Mouse (Mus musculus): ENCODE measurements around the gene Sh3bp5l.

DNA sequence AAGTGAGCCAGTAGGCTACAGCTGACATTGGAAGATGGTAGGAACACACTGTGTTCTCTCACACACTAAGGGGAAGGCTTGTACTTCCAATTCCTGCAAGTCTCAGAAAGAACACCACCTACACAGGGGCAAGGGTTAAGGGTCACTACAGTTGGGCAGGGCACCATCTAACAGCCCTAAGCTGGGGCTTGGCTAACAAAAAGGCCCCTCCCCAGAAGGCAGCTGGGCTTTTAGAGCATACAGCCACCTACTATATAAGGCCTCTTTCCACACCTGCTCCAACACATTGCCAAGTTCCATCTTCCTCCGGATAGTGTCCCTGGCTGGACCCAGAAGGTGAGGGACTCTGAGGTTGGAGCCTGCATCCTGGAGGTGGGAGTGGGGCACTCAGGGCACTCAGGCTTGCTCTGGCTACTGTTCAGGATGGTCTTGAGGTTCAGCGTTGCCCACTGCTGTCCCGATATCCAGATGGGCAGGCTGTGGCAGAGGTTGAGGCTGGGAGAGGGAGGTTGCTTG is 48.3 kb downstream of the Sh3bp5l start, which contains the start of gene Lypd8:
- TF ChIP-seq CTCF (IDR thresholded peaks at IDR 0.05; ENCODE audit: borderline replicate concordance, insufficient read depth, low read depth, low read length), result no peak
- no peak for TF ChIP-seq POLR2A (IDR thresholded peaks at IDR 0.05; ENCODE audit: borderline replicate concordance, insufficient read depth, low read length)

Measured in cerebellum, adult 2 months (tissue).